Mouse (Mus musculus): ENCODE data around the gene Pafah1b1. TPM values are rescaled to one million over a fixed set of nuclear protein-coding genes. Genes with fewer than 3 reads are reported as not detected.

Gene Pafah1b1
- polyA plus RNA-seq, 1 experiment from 2014 or later, result 59.8 TPM

GRCm38 (mm10) chr11:74715971-74716525 lies 8.4 kb downstream of the Pafah1b1 start:
- Histone ChIP-seq H3K4me1 (peaks cover 38% of the 10 kb centered on the region), H3K9me3 (no peaks in the 10 kb centered on the region), H3K4me3 (no peak overlapping the region), H3K27ac (replicated peaks) (no peak overlapping the region; the same call in 1 of the 2 replicates), H3K9ac (replicated peaks) (no peak overlapping the region), H3K27me3 (no peaks in the 10 kb centered on the region), H3K4me2 (replicated peaks) (no peak overlapping the region), H3K36me3 (no peaks in the 10 kb centered on the region)
- ATAC-seq (replicated peaks), result no peak
- 84% methylated on average over 3 of the region's 3 CpGs for WGBS

GRCm38 (mm10) chr11:74710671-74711070 lies 13.8 kb downstream of the Pafah1b1 start:
- 93% methylated on average over 1 of the region's 1 CpGs for WGBS
- Histone ChIP-seq H3K4me3 (no peak overlapping the region), H3K9ac (replicated peaks) (no peak overlapping the region), H3K36me3 (no peaks in the 10 kb centered on the region), H3K9me3 (no peaks in the 10 kb centered on the region), H3K27ac (replicated peaks) (no peak overlapping the region), H3K4me1 (peaks cover 4% of the 10 kb centered on the region; the same call in 1 of the 2 replicates), H3K27me3 (no peaks in the 10 kb centered on the region), H3K4me2 (replicated peaks) (no peak overlapping the region)
- ATAC-seq (replicated peaks), result no peak

GRCm38 (mm10) chr11:74708781-74709180 lies 15.7 kb downstream of the Pafah1b1 start:
- 90% methylated on average over 1 of the region's 1 CpGs for WGBS

GRCm38 (mm10) chr11:74704068-74704467 lies 20.4 kb downstream of the Pafah1b1 start:
- Histone ChIP-seq H3K4me2 (replicated peaks) (no peak overlapping the region), H3K9ac (replicated peaks) (no peak overlapping the region), H3K27ac (replicated peaks) (no peak overlapping the region), H3K9me3 (no peaks in the 10 kb centered on the region), H3K4me1 (no peaks in the 10 kb centered on the region), H3K27me3 (no peaks in the 10 kb centered on the region), H3K36me3 (peaks cover 2% of the 10 kb centered on the region; the same call in 1 of the 2 replicates), H3K4me3 (no peak overlapping the region)
- no peak for ATAC-seq (replicated peaks)
- WGBS, result 95% methylated on average over 2 of the region's 2 CpGs

More at GRCm38 (mm10) chr11:74708781-74709180, 15.7 kb downstream of the Pafah1b1 start:
- Histone ChIP-seq H3K27ac (replicated peaks) (no peak overlapping the region), H3K4me1 (peaks cover 4% of the 10 kb centered on the region; the same call in 1 of the 2 replicates), H3K27me3 (no peaks in the 10 kb centered on the region), H3K4me2 (replicated peaks) (no peak overlapping the region), H3K9ac (replicated peaks) (no peak overlapping the region), H3K36me3 (no peaks in the 10 kb centered on the region), H3K9me3 (no peaks in the 10 kb centered on the region), H3K4me3 (no peak overlapping the region)
- no peak for ATAC-seq (replicated peaks)

- no peaks in the 10 kb centered on the region for H3K4me1 ChIP-seq
- over 99% methylated on average over 2 of the region's 2 CpGs for WGBS
- peaks cover 28% of the 10 kb centered on the region for H3K36me3 ChIP-seq
- H3K27ac ChIP-seq (replicated peaks), result no peak overlapping the region
- H3K4me3 ChIP-seq, result no peak overlapping the region
- no peak overlapping the region for H3K9ac ChIP-seq (replicated peaks)
- no peak for ATAC-seq (replicated peaks)
- H3K9me3 ChIP-seq, result no peaks in the 10 kb centered on the region
- H3K27me3 ChIP-seq, result no peaks in the 10 kb centered on the region
- H3K4me2 ChIP-seq (replicated peaks), result no peak overlapping the region
Measured at GRCm38 (mm10) chr11:74699505-74699904, 25.0 kb downstream of the Pafah1b1 start.

GRCm38 (mm10) chr11:74692151-74692550 lies 32.3 kb downstream of the Pafah1b1 start:
- Histone ChIP-seq H3K27me3 (no peaks in the 10 kb centered on the region), H3K36me3 (peaks cover 33% of the 10 kb centered on the region), H3K27ac (replicated peaks) (peak overlapping the region; percentile 19; the same call in 1 of the 2 replicates), H3K4me1 (no peaks in the 10 kb centered on the region), H3K4me2 (replicated peaks) (no peak overlapping the region), H3K9me3 (no peaks in the 10 kb centered on the region), H3K9ac (replicated peaks) (no peak overlapping the region), H3K4me3 (no peak overlapping the region)
- no peak for ATAC-seq (replicated peaks)
- 77% methylated on average over 1 of the region's 1 CpGs for WGBS

GRCm38 (mm10) chr11:74675156-74675555 lies 49.3 kb downstream of the Pafah1b1 start:
- H3K4me1 ChIP-seq, result no peaks in the 10 kb centered on the region
- peaks cover 50% of the 10 kb centered on the region for H3K36me3 ChIP-seq
- no peaks in the 10 kb centered on the region for H3K27me3 ChIP-seq
- no peak overlapping the region for H3K4me3 ChIP-seq
- H3K27ac ChIP-seq (replicated peaks), result no peak overlapping the region
- WGBS, result 57% methylated on average over 4 of the region's 4 CpGs
- no peak overlapping the region for H3K4me2 ChIP-seq (replicated peaks)
- no peak for ATAC-seq (replicated peaks)
- no peak overlapping the region for H3K9ac ChIP-seq (replicated peaks)
- H3K9me3 ChIP-seq, result no peaks in the 10 kb centered on the region

GRCm38 (mm10) chr11:74674713-74675112 lies 49.8 kb downstream of the Pafah1b1 start:
- Histone ChIP-seq H3K27ac (replicated peaks) (no peak overlapping the region), H3K27me3 (no peaks in the 10 kb centered on the region), H3K9me3 (no peaks in the 10 kb centered on the region), H3K4me2 (replicated peaks) (no peak overlapping the region), H3K9ac (replicated peaks) (no peak overlapping the region), H3K4me3 (no peak overlapping the region), H3K36me3 (peaks cover 48% of the 10 kb centered on the region), H3K4me1 (no peaks in the 10 kb centered on the region)
- no peak for ATAC-seq (replicated peaks)
- 93% methylated on average over 8 of the region's 8 CpGs for WGBS

GRCm38 (mm10) chr11:74673561-74673960 lies 50.9 kb downstream of the Pafah1b1 start:
- Histone ChIP-seq H3K4me2 (replicated peaks) (no peak overlapping the region), H3K9ac (replicated peaks) (no peak overlapping the region), H3K4me3 (no peak overlapping the region), H3K36me3 (peaks cover 48% of the 10 kb centered on the region), H3K9me3 (no peaks in the 10 kb centered on the region), H3K4me1 (no peaks in the 10 kb centered on the region), H3K27ac (replicated peaks) (no peak overlapping the region), H3K27me3 (no peaks in the 10 kb centered on the region)
- WGBS, result 85% methylated on average over 1 of the region's 1 CpGs
- ATAC-seq (replicated peaks), result no peak

- Histone ChIP-seq H3K4me3 (no peak overlapping the region), H3K27ac (replicated peaks) (no peak overlapping the region), H3K9me3 (no peaks in the 10 kb centered on the region), H3K36me3 (peaks cover 47% of the 10 kb centered on the region), H3K9ac (replicated peaks) (no peak overlapping the region), H3K4me2 (replicated peaks) (no peak overlapping the region), H3K27me3 (no peaks in the 10 kb centered on the region), H3K4me1 (no peaks in the 10 kb centered on the region)
- 85% methylated on average over 6 of the region's 6 CpGs for WGBS
- ATAC-seq (replicated peaks), result no peak
Measured at GRCm38 (mm10) chr11:74672901-74673513, 51.5 kb downstream of the Pafah1b1 start.

- no peak overlapping the region for H3K27ac ChIP-seq (replicated peaks)
- H3K4me2 ChIP-seq (replicated peaks), result no peak overlapping the region
- H3K36me3 ChIP-seq, result peaks cover 47% of the 10 kb centered on the region
- H3K9me3 ChIP-seq, result no peaks in the 10 kb centered on the region
- H3K9ac ChIP-seq (replicated peaks), result no peak overlapping the region
- WGBS, result 93% methylated on average over 5 of the region's 5 CpGs
- no peak overlapping the region for H3K4me3 ChIP-seq
- ATAC-seq (replicated peaks), result no peak
- no peaks in the 10 kb centered on the region for H3K27me3 ChIP-seq
- no peaks in the 10 kb centered on the region for H3K4me1 ChIP-seq
Measured at GRCm38 (mm10) chr11:74671839-74672238, 52.6 kb downstream of the Pafah1b1 start.

- no peak for ATAC-seq (replicated peaks)
- H3K4me2 ChIP-seq (replicated peaks), result no peak overlapping the region
- no peaks in the 10 kb centered on the region for H3K9me3 ChIP-seq
- H3K9ac ChIP-seq (replicated peaks), result no peak overlapping the region
- H3K4me3 ChIP-seq, result no peak overlapping the region
- peaks cover 49% of the 10 kb centered on the region for H3K36me3 ChIP-seq
- 92% methylated on average over 1 of the region's 1 CpGs for WGBS
- H3K27ac ChIP-seq (replicated peaks), result no peak overlapping the region
- H3K4me1 ChIP-seq, result no peaks in the 10 kb centered on the region
- H3K27me3 ChIP-seq, result no peaks in the 10 kb centered on the region
Measured at GRCm38 (mm10) chr11:74671013-74671412, 53.5 kb downstream of the Pafah1b1 start.

GRCm38 (mm10) chr11:74670151-74670550 lies 54.3 kb downstream of the Pafah1b1 start:
- Histone ChIP-seq H3K4me2 (replicated peaks) (no peak overlapping the region), H3K9ac (replicated peaks) (no peak overlapping the region), H3K27me3 (no peaks in the 10 kb centered on the region), H3K36me3 (peaks cover 54% of the 10 kb centered on the region), H3K9me3 (no peaks in the 10 kb centered on the region), H3K4me3 (no peak overlapping the region), H3K27ac (replicated peaks) (no peak overlapping the region), H3K4me1 (no peaks in the 10 kb centered on the region)
- peak; percentile 38 for ATAC-seq (replicated peaks)

All from forebrain, embryonic 15.5 days (tissue).